Mouse (Mus musculus): Measurements from ENCODE around the gene Ankrd54.

- TF ChIP-seq POLR2A (IDR thresholded peaks at IDR 0.05; ENCODE audit: borderline replicate concordance, extremely low read depth, low read depth, low read length) (no peak), CTCF (IDR thresholded peaks at IDR 0.05; ENCODE audit: insufficient read depth, low read length) (no peak)
Observed at GRCm38 (mm10) chr15:79040501-79041416, 21.9 kb downstream of the Ankrd54 start.
